Mouse (Mus musculus) ES-Bruce4 (cell line): Measurements from ENCODE around the gene AB124611. TPM values are rescaled to one million over a fixed set of nuclear protein-coding genes. Genes with fewer than 3 reads are reported as not detected.
A peak's percentile ranks its signal among the peaks of the same experiment; 100 is the strongest.

ENCODE experiments used
- H3K27ac ChIP-seq: 2 replicates; pipeline ENCODE4 v1.5.1; 2012; ENCODE audit warnings: low read length, inconsistent platforms; ENCODE audit not compliant: insufficient read depth
- H3K27me3 ChIP-seq: 2 replicates; pipeline ENCODE4 v1.6.1; 2012; ENCODE audit warnings: mild to moderate bottlenecking, low read length, inconsistent platforms; ENCODE audit not compliant: control insufficient read depth, poor library complexity, insufficient read depth, severe bottlenecking
- H3K36me3 ChIP-seq: 2 replicates; pipeline ENCODE4 v1.6.1; 2012; ENCODE audit warnings: inconsistent platforms, mild to moderate bottlenecking, low read length, moderate library complexity; ENCODE audit not compliant: control insufficient read depth, poor library complexity, insufficient read depth, severe bottlenecking
- H3K4me1 ChIP-seq: one replicate; pipeline ENCODE4 v1.8.1; 2011; ENCODE audit warnings: low read length; ENCODE audit not compliant: control insufficient read depth, insufficient read depth
- H3K4me3 ChIP-seq: 2 replicates; pipeline ENCODE4 v1.5.1; 2011; ENCODE audit warnings: low read depth, mild to moderate bottlenecking, low read length
- H3K9ac ChIP-seq: 2 replicates; pipeline ENCODE4 v1.6.1; 2012; ENCODE audit warnings: low read depth, mild to moderate bottlenecking, inconsistent platforms; ENCODE audit not compliant: poor library complexity, severe bottlenecking
- H3K9me3 ChIP-seq: replicated peaks from 2 replicates; pipeline ENCODE4 v1.6.1; 2012; ENCODE audit warnings: mild to moderate bottlenecking, low read length, inconsistent platforms; ENCODE audit not compliant: control insufficient read depth, poor library complexity, insufficient read depth, severe bottlenecking
- CTCF ChIP-seq: IDR thresholded peaks from one replicate; pipeline ENCODE4 v1.8.1; 2011; ENCODE audit warnings: low read depth, low read length
- EP300 ChIP-seq: IDR thresholded peaks from 2 replicates; pipeline ENCODE4 v1.6.1; 2011; ENCODE audit warnings: low read depth, low read length; ENCODE audit not compliant: insufficient read depth
- POLR2A ChIP-seq: IDR thresholded peaks from one replicate; pipeline ENCODE4 v1.8.1; 2011; ENCODE audit warnings: low read length; ENCODE audit not compliant: insufficient read depth
- polyA plus RNA-seq: library from polyadenylated mRNA; stranded (reverse); fragments of >200 nt; gene quantifications from 2 replicates; pipeline ENCODE4 v1.2.4, GENCODE M21; 2011; ENCODE audit warnings: low read depth; ENCODE audit not compliant: missing spikeins, insufficient read depth, insufficient read length

Gene AB124611
- polyA plus RNA-seq, 1 experiment = not detected

GRCm38 (mm10) chr9:21505767-21506166 is 20.2 kb upstream of the AB124611 start:
- Histone ChIP-seq H3K9ac (no peak overlapping the region), H3K4me3 (no peak overlapping the region), H3K4me1 (no peaks in the 10 kb centered on the region), H3K27ac (no peak overlapping the region), H3K27me3 (no peaks in the 10 kb centered on the region), H3K36me3 (peaks cover 27% of the 10 kb centered on the region), H3K9me3 (no peaks in the 10 kb centered on the region)
- TF ChIP-seq CTCF (no peak), EP300 (no peak), POLR2A (no peak)

GRCm38 (mm10) chr9:21507753-21508430 is 18.1 kb upstream of the AB124611 start:
- Histone ChIP-seq H3K27me3 (no peaks in the 10 kb centered on the region), H3K9ac (no peak overlapping the region), H3K27ac (no peak overlapping the region), H3K9me3 (no peaks in the 10 kb centered on the region), H3K36me3 (peaks cover 27% of the 10 kb centered on the region), H3K4me3 (no peak overlapping the region), H3K4me1 (no peaks in the 10 kb centered on the region)
- no peak for TF ChIP-seq EP300
- TF ChIP-seq CTCF = no peak
- TF ChIP-seq POLR2A = no peak

- Histone ChIP-seq H3K27ac (peak overlapping the region; percentile 36; the same call in 1 of the 2 replicates), H3K36me3 (peaks cover 27% of the 10 kb centered on the region), H3K4me1 (no peaks in the 10 kb centered on the region), H3K4me3 (peak overlapping the region; percentile 97), H3K27me3 (no peaks in the 10 kb centered on the region), H3K9ac (peak overlapping the region; percentile 86), H3K9me3 (no peaks in the 10 kb centered on the region; the same call in 1 of the 2 replicates)
- TF ChIP-seq POLR2A (no peak), CTCF (no peak), EP300 (no peak)
Measured at GRCm38 (mm10) chr9:21508871-21509404, 17.0 kb upstream of the AB124611 start.

- no peaks in the 10 kb centered on the region; the same call in 1 of the 2 replicates for H3K9me3 ChIP-seq
- peak within 1 kb of the TSS; percentile 86 for H3K9ac ChIP-seq
- H3K4me3 ChIP-seq = peak within 1 kb of the TSS; percentile 97
- no peaks in the 10 kb centered on the region for H3K4me1 ChIP-seq
- no peak for TF ChIP-seq CTCF
- no peak for TF ChIP-seq EP300
- TF ChIP-seq POLR2A = peak; percentile 92
- peaks cover 20% of the 10 kb centered on the region for H3K36me3 ChIP-seq
- H3K27ac ChIP-seq = peak within 1 kb of the TSS; percentile 60
- no peaks in the 10 kb centered on the region for H3K27me3 ChIP-seq
Measured at GRCm38 (mm10) chr9:21509772-21510688, 15.9 kb upstream of the AB124611 start, which contains the start of gene Tmed1. Gene Tmed1, minus strand, starts transcription at chr9:21510252.

- peak overlapping the region; percentile 95 for H3K4me3 ChIP-seq
- peak overlapping the region; percentile 86 for H3K9ac ChIP-seq
- peaks cover 16% of the 10 kb centered on the region for H3K36me3 ChIP-seq
- TF ChIP-seq EP300 = no peak
- no peak for TF ChIP-seq CTCF
- TF ChIP-seq POLR2A = no peak
- peak overlapping the region; percentile 60 for H3K27ac ChIP-seq
- no peaks in the 10 kb centered on the region for H3K4me1 ChIP-seq
- no peaks in the 10 kb centered on the region; the same call in 1 of the 2 replicates for H3K9me3 ChIP-seq
- H3K27me3 ChIP-seq = no peaks in the 10 kb centered on the region
Measured at GRCm38 (mm10) chr9:21510689-21511015, 15.3 kb upstream of the AB124611 start.
